Mouse (Mus musculus): ENCODE measurements at regions not wholly inside any gene's neighbourhood (a gene's known extent, or its start where the extent isn't known, plus 50 kb on each side); places are given as distances from the start of the nearest gene placed in this dataset.

- TF ChIP-seq CTCF (IDR thresholded peaks at IDR 0.05; ENCODE audit: insufficient read depth, low read depth, low read length) (no peak), POLR2A (IDR thresholded peaks at IDR 0.05; ENCODE audit: insufficient read depth, low read depth, low read length) (no peak)
These were observed 84.0 kb upstream of the Top1 start for GRCm38 (mm10) chr2:160561711-160562110.

All from olfactory bulb, adult 2 months (tissue).